Mouse (Mus musculus) spleen, embryonic (tissue): ENCODE measurements around the gene Dld.

Experiments used
- CTCF ChIA-PET: fragments of 350-600 bp; sonication (Branson Sonifier 250); formaldehyde crosslinking; loops from one replicate; lab custom pipeline; 2022; lab: Charles Lee

The Dld gene

GRCm38 (mm10) chr12:31294996-31295395 is 56.3 kb downstream of the Dld start:
- CTCF ChIA-PET = no interaction called here

DNA sequence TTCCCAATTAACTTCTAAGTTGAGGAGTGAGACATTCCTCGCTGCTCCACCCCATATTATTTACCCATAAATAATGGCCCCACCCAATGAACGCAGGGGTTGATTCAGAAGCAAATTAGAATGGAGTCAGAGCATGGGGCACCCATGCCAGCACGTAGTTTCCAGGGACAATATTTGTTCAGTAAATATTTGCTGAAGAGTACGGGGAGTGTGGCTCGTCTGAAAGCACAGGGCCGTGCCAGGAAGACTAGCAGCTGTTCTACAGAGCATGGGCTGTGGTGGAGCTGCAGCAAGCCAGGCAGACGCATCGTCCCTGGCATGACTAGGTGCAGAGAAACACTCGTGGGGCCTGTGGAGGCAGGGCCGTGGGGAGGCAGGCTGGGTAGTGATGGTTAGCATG is 56.7 kb downstream of the Dld start:
- CTCF ChIA-PET = no interaction called here

DNA sequence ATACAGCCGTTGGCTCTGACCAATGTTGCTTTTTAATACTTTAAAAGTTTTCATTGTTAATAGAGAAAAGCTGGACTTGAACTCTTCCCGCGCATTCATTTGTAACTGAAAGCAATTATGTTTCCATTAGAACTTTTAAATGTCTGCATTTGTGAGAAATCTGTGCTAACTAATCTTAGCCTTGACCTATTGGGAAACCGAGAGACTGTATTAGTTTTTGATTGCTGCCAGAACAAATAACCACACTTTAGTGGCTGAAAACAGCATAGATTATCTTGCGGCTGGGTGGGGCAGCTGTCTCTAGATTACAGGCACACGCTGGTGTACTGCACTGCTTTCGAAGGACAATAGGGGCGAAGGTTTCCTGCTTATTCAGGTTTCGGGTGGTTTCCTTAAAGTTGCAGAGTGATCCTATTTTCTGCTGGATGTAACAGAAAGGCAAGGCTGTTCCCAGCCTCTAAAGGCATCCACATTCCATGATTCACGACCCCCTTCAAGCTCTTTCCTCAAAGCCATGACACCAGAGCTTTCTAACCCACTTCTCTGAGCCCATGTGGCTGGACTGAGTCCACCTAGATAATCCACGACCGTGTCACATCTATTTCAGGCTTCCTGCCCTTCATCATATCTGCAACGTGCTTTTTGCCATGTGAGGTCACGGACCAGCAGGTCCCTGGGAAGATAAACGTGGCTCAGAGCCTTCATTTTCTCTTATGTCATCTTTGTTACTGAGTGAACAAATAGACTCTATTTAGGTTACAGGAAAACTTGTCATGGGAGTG is 57.7 kb downstream of the Dld start:
- CTCF ChIA-PET = no interaction called here

DNA sequence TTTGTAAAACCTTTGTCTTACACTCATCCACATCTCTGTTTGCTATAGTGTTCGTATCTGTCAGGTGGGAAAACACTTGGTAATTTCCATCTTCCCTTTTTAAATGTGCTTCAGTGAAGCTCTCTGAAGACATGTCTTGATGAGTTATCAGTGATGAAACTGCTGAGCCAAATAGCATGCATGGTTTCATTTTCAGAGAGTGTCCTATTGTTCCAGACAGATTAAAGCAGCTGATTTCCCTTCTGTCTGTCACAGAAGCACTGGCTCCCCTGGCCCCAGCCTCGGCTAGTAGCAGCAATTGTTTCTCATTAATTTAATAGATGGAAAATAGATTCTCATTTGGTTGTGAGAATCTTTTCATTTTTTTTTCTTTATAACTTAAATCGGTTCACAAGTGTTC is 60.3 kb downstream of the Dld start:
- CTCF ChIA-PET = no interaction called here

- CTCF ChIA-PET = no interaction called here
These were observed 62.2 kb downstream of the Dld start for GRCm38 (mm10) chr12:31289046-31289445.

- CTCF ChIA-PET = no interaction called here
These were observed 67.6 kb downstream of the Dld start for GRCm38 (mm10) chr12:31283617-31284136.

DNA sequence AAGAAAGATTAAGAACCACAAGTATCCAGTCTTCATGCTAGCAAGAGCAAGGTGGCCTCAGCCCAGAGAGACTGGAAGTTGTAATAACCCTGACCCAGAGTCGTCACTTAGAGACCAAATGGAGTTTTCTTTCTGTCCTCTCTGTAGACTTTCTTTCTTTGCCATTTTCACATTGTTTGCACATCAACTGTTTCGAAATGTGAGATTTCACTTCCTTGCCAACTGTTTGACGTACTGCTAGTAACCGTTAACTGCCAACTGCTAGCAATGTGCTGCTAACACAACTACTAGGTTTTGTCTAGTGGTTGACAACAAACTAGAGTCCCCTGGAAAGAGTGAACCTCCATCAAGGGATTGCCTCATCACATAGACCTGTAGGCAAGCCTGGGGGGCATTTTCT is 68.1 kb downstream of the Dld start:
- CTCF ChIA-PET = no interaction called here

DNA sequence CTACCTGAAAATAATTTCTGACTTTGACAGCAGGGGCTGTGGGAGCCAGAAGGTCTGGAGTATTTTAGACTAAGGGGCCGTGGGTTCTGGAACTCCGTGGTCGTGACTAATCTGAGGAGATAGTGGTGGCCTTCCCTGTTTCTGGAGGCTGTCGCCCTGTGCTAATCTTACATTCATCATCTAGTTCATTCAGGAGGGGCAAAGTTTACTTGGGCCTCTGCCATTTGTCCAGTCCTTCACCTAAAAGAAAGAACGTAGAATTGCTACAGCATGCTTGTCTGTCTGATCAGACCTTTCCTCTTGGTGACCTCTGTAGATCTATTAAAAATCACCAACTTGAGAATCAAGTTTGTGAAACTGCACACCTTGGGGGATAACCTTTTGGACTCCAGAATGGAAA is 69.0 kb downstream of the Dld start:
- CTCF ChIA-PET = no interaction called here
